Mouse (Mus musculus): ENCODE data around the gene Glipr1.
A peak's percentile ranks its signal among the peaks of the same experiment; 100 is the strongest.

The Glipr1 gene

GRCm38 (mm10) chr10:111960459-111960858 lies 42.0 kb downstream of the Glipr1 start:
- no peak for DNase-seq (ENCODE audit: low read depth)

- DNase-seq (ENCODE audit: low read depth) = no peak
Observed at GRCm38 (mm10) chr10:111959353-111959752, 43.1 kb downstream of the Glipr1 start.

DNA sequence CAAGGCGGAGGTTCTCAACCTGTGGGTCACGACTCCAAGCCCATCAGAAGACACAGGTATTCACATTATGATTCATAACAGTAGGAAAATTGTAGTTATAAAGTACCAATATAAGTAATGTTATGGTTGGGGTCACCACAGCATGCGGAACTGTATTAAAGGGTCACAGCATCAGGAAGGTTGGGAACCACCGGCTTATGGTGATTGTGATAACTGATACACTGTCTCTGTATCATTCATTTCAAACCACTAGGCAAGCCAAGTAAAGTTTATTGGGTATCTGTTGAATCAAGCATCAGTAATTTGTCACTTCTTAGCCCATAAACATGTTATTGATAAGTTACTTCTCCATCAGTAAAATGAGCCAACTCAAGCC lies 44.4 kb downstream of the Glipr1 start:
- no peak for DNase-seq (ENCODE audit: low read depth)

DNA sequence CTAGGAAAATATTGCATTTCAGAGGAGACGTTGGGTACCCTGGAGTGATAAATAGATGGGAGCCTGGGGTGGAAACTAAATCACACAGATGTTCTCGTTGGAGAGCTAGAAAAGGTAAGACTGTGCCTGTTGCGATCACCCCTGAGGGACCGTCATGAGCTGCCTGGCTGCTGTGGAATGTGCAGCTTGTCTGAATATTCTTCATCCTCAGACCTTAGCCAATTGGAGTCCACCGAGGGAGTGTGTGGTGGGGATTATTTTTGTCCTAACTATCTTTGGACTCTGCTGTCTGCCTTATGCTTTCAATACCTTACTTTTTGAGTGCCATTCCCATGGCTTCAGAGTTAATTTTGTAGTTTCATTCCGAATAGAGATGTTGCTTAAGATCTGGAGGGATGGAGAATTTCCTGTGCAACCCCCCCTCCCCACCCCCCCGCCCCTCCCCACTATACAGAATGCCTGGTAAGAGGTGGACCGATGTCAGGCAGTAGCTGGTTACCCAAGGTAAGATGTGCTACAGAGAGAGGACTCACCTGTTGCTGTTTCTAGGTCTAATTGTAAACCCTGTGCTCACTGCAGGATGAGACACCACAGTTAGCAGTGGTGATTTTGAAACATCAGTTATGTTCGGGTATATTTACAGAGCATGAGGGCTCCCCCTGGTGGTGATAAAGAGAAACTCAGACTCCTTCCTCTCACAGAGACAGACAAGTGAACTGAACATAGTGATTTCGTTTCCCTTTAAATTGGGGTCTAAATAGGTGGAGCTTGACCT lies 45.0 kb downstream of the Glipr1 start:
- DNase-seq (ENCODE audit: low read depth) = peak; percentile 94

GRCm38 (mm10) chr10:111955836-111956235 lies 46.6 kb downstream of the Glipr1 start:
- DNase-seq (ENCODE audit: low read depth) = no peak

- no peak for DNase-seq (ENCODE audit: low read depth)
Observed at GRCm38 (mm10) chr10:111949008-111949407, 53.4 kb downstream of the Glipr1 start.

- no peak for DNase-seq (ENCODE audit: low read depth)
Observed at GRCm38 (mm10) chr10:111948041-111948440, 54.4 kb downstream of the Glipr1 start.

GRCm38 (mm10) chr10:111945563-111945962 lies 56.9 kb downstream of the Glipr1 start:
- DNase-seq (ENCODE audit: low read depth) = no peak

- no peak for DNase-seq (ENCODE audit: low read depth)
Observed at GRCm38 (mm10) chr10:111943026-111943425, 59.4 kb downstream of the Glipr1 start.

- no peak for DNase-seq (ENCODE audit: low read depth)
Observed at GRCm38 (mm10) chr10:111937146-111937534, 65.3 kb downstream of the Glipr1 start.

GRCm38 (mm10) chr10:111936491-111937145 lies 65.8 kb downstream of the Glipr1 start:
- peak; percentile 91 for DNase-seq (ENCODE audit: low read depth)

DNA sequence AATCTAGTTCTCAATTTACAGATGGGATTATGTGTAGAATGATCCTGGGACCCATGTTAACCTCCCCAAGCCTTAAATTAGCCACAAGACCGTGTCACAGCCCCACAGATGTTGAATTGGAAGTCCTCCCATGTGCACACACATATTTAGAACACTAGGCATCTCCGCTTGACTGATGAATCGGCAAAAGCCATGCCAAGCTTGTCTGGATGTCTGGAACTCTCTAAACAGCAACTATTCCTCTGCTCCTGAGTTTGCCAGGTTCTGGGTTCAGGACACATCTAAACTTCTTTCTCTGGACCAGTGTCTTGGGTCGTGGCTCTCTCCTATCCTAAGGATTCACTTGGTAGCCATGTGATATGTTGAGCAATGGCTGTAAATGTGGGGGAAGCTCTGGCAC lies 66.4 kb downstream of the Glipr1 start:
- peak; percentile 67 for DNase-seq (ENCODE audit: low read depth)

All from NIH3T3 (cell line).